Mouse (Mus musculus) forebrain, embryonic 16.5 days (tissue): ENCODE results near the gene Tecpr2. TPM values are rescaled to one million over a fixed set of nuclear protein-coding genes. Genes with fewer than 3 reads are reported as not detected.

Experiments used
- ATAC-seq: fragments of 200-750 bp; cut with Nextera tagmentation; 2 replicates; pipeline ENCODE4 v1.8.0; 2017; ENCODE audit warnings: mild to moderate bottlenecking, moderate library complexity
- H3K27ac ChIP-seq: fragments of 300-500 bp; sonication (generic); 2 replicates; pipeline ENCODE4 v1.5.1; 2014; ENCODE audit warnings: low read length, control low read depth
- H3K27me3 ChIP-seq: fragments of 300-500 bp; sonication (generic); replicated peaks from 2 replicates; pipeline ENCODE4 v1.6.1; 2014; ENCODE audit warnings: low read length; ENCODE audit not compliant: control insufficient read depth, insufficient read depth
- H3K36me3 ChIP-seq: fragments of 300-500 bp; sonication (generic); 2 replicates; pipeline ENCODE4 v1.6.1; 2014; ENCODE audit not compliant: control insufficient read depth, insufficient read depth
- H3K4me1 ChIP-seq: fragments of 300-500 bp; sonication (generic); replicated peaks from 2 replicates; pipeline ENCODE4 v1.6.1; 2014; ENCODE audit warnings: low read length; ENCODE audit not compliant: control insufficient read depth, insufficient read depth
- H3K4me2 ChIP-seq: fragments of 300-500 bp; sonication (generic); 2 replicates; pipeline ENCODE4 v1.6.1; 2014; ENCODE audit warnings: mild to moderate bottlenecking, low read length, control low read depth
- H3K4me3 ChIP-seq: fragments of 300-500 bp; sonication (generic); replicated peaks from 2 replicates; pipeline ENCODE4 v1.5.1; 2014; ENCODE audit warnings: mild to moderate bottlenecking, low read length, control low read depth
- H3K9ac ChIP-seq: fragments of 300-500 bp; sonication (generic); replicated peaks from 2 replicates; pipeline ENCODE4 v1.6.1; 2014; ENCODE audit warnings: low read depth, low read length, control low read depth
- H3K9me3 ChIP-seq: fragments of 300-500 bp; sonication (generic); 2 replicates; pipeline ENCODE4 v1.6.1; 2016; ENCODE audit warnings: low read length; ENCODE audit not compliant: control insufficient read depth
- WGBS: fragments of 180-500 bp; shearing (Covaris S2); extraction: QIAGEN DNeasy Blood & Tissue Kit; methylation state at CpG from one replicate; pipeline ENCODE4 v1.1.7; 2014; 5-methylcytosine and 5-hydroxymethylcytosine counted together
- polyA plus RNA-seq: library from polyadenylated mRNA; unstranded; fragments of >200 nt; fragmentation: Nextera tagmentation; extraction: Ambion mirVana; gene quantifications from 2 replicates; pipeline ENCODE4 v1.2.1, GENCODE M21; 2015

Gene Tecpr2
- polyA plus RNA-seq, 1 experiment from 2014 or later, result 9.3 TPM

- peak; percentile 98 for ATAC-seq
- Histone ChIP-seq H3K9me3 (no peaks in the 10 kb centered on the region), H3K4me3 (peak within 1 kb of the TSS; percentile 80), H3K27me3 (no peaks in the 10 kb centered on the region), H3K4me2 (peak within 1 kb of the TSS; percentile 62), H3K27ac (no peak within 1 kb of the TSS), H3K9ac (peak within 1 kb of the TSS; percentile 77), H3K36me3 (no peaks in the 10 kb centered on the region), H3K4me1 (peaks cover 12% of the 10 kb centered on the region)
- under 1% methylated on average over 71 of the region's 90 CpGs for WGBS
Observed at GRCm38 (mm10) chr12:110978607-110979406, 89.7 kb downstream of the Tecpr2 start, which contains the start of gene Ankrd9. Gene Ankrd9 (minus strand): TSS chr12:110979040.

GRCm38 (mm10) chr12:110979808-110980207 lies 90.7 kb downstream of the Tecpr2 start:
- H3K9ac ChIP-seq, result no peak overlapping the region
- no peaks in the 10 kb centered on the region for H3K9me3 ChIP-seq
- H3K27me3 ChIP-seq, result no peaks in the 10 kb centered on the region
- no peak for ATAC-seq
- H3K4me2 ChIP-seq, result no peak overlapping the region
- no peaks in the 10 kb centered on the region for H3K36me3 ChIP-seq
- H3K27ac ChIP-seq, result no peak overlapping the region
- H3K4me3 ChIP-seq, result no peak overlapping the region
- peaks cover 12% of the 10 kb centered on the region for H3K4me1 ChIP-seq
- 91% methylated on average over 3 of the region's 3 CpGs for WGBS

GRCm38 (mm10) chr12:110981736-110982135 lies 92.7 kb downstream of the Tecpr2 start:
- Histone ChIP-seq H3K4me1 (peaks cover 12% of the 10 kb centered on the region), H3K4me2 (no peak overlapping the region), H3K27ac (no peak overlapping the region), H3K27me3 (no peaks in the 10 kb centered on the region), H3K9ac (no peak overlapping the region), H3K4me3 (no peak overlapping the region), H3K9me3 (no peaks in the 10 kb centered on the region), H3K36me3 (no peaks in the 10 kb centered on the region)
- 89% methylated on average over 3 of the region's 3 CpGs for WGBS
- no peak for ATAC-seq

GRCm38 (mm10) chr12:110983083-110983482 lies 94.0 kb downstream of the Tecpr2 start:
- Histone ChIP-seq H3K27me3 (no peaks in the 10 kb centered on the region), H3K4me3 (no peak overlapping the region), H3K4me1 (peaks cover 9% of the 10 kb centered on the region), H3K9me3 (no peaks in the 10 kb centered on the region), H3K36me3 (no peaks in the 10 kb centered on the region), H3K27ac (no peak overlapping the region), H3K4me2 (no peak overlapping the region), H3K9ac (no peak overlapping the region)
- WGBS, result 80% methylated on average over 8 of the region's 8 CpGs
- no peak for ATAC-seq

- ATAC-seq, result no peak
- peaks cover 5% of the 10 kb centered on the region for H3K4me1 ChIP-seq
- no peak overlapping the region for H3K4me3 ChIP-seq
- H3K27ac ChIP-seq, result no peak overlapping the region
- no peak overlapping the region for H3K4me2 ChIP-seq
- H3K9ac ChIP-seq, result no peak overlapping the region
- no peaks in the 10 kb centered on the region for H3K9me3 ChIP-seq
- H3K27me3 ChIP-seq, result no peaks in the 10 kb centered on the region
- WGBS, result 86% methylated on average over 8 of the region's 8 CpGs
- H3K36me3 ChIP-seq, result no peaks in the 10 kb centered on the region
Observed at GRCm38 (mm10) chr12:110983714-110984113, 94.7 kb downstream of the Tecpr2 start.

GRCm38 (mm10) chr12:110984598-110984997 lies 95.5 kb downstream of the Tecpr2 start:
- no peaks in the 10 kb centered on the region for H3K9me3 ChIP-seq
- H3K9ac ChIP-seq, result no peak overlapping the region
- H3K4me1 ChIP-seq, result no peaks in the 10 kb centered on the region
- no peaks in the 10 kb centered on the region for H3K27me3 ChIP-seq
- H3K36me3 ChIP-seq, result no peaks in the 10 kb centered on the region
- no peak overlapping the region for H3K4me2 ChIP-seq
- no peak for ATAC-seq
- no peak overlapping the region for H3K4me3 ChIP-seq
- WGBS, result 68% methylated on average over 4 of the region's 4 CpGs
- H3K27ac ChIP-seq, result no peak overlapping the region

GRCm38 (mm10) chr12:110985141-110985540 lies 96.1 kb downstream of the Tecpr2 start:
- H3K27ac ChIP-seq, result no peak overlapping the region
- no peak overlapping the region for H3K4me2 ChIP-seq
- no peak for ATAC-seq
- H3K9ac ChIP-seq, result no peak overlapping the region
- no peaks in the 10 kb centered on the region for H3K9me3 ChIP-seq
- 78% methylated on average over 9 of the region's 9 CpGs for WGBS
- no peaks in the 10 kb centered on the region for H3K4me1 ChIP-seq
- H3K36me3 ChIP-seq, result no peaks in the 10 kb centered on the region
- H3K4me3 ChIP-seq, result no peak overlapping the region
- no peaks in the 10 kb centered on the region for H3K27me3 ChIP-seq

GRCm38 (mm10) chr12:110986536-110987425 lies 97.7 kb downstream of the Tecpr2 start:
- H3K4me3 ChIP-seq, result no peak overlapping the region
- H3K4me1 ChIP-seq, result peaks cover 1% of the 10 kb centered on the region; the same call in 1 of the 2 replicates
- no peaks in the 10 kb centered on the region for H3K9me3 ChIP-seq
- ATAC-seq, result no peak
- no peaks in the 10 kb centered on the region for H3K36me3 ChIP-seq
- H3K27me3 ChIP-seq, result no peaks in the 10 kb centered on the region
- H3K4me2 ChIP-seq, result no peak overlapping the region
- no peak overlapping the region for H3K27ac ChIP-seq
- WGBS, result 79% methylated on average over 11 of the region's 11 CpGs
- H3K9ac ChIP-seq, result no peak overlapping the region

- no peak for ATAC-seq
- 100% methylated on average over 3 of the region's 3 CpGs for WGBS
- no peaks in the 10 kb centered on the region for H3K27me3 ChIP-seq
- peaks cover 3% of the 10 kb centered on the region; the same call in 1 of the 2 replicates for H3K4me1 ChIP-seq
- no peak overlapping the region for H3K4me2 ChIP-seq
- no peak overlapping the region for H3K27ac ChIP-seq
- no peaks in the 10 kb centered on the region for H3K36me3 ChIP-seq
- no peak overlapping the region for H3K9ac ChIP-seq
- no peak overlapping the region for H3K4me3 ChIP-seq
- H3K9me3 ChIP-seq, result no peaks in the 10 kb centered on the region
Observed at GRCm38 (mm10) chr12:110989409-110989808, 100.3 kb downstream of the Tecpr2 start.
